Mouse (Mus musculus) small intestine, adult 2 months (tissue): ENCODE measurements at regions not wholly inside any gene's neighbourhood (a gene's known extent, or its start where the extent isn't known, plus 50 kb on each side); places are given as distances from the start of the nearest gene placed in this dataset.

Source experiments
- CTCF ChIP-seq: fragments of 200-500 bp; IDR thresholded peaks from 2 replicates; pipeline ENCODE4 v1.5.1; 2012; ENCODE audit warnings: low read depth, mild to moderate bottlenecking, control low read depth, inconsistent platforms, low read length, moderate library complexity, mixed read lengths; ENCODE audit not compliant: insufficient replicate concordance, insufficient read length; ENCODE audit errors: extremely low read depth
- POLR2A ChIP-seq: fragments of 200-500 bp; IDR thresholded peaks from 2 replicates; pipeline ENCODE4 v1.6.1; 2012; ENCODE audit warnings: low read depth, mild to moderate bottlenecking, control low read depth, inconsistent platforms, low read length, moderate library complexity

DNA sequence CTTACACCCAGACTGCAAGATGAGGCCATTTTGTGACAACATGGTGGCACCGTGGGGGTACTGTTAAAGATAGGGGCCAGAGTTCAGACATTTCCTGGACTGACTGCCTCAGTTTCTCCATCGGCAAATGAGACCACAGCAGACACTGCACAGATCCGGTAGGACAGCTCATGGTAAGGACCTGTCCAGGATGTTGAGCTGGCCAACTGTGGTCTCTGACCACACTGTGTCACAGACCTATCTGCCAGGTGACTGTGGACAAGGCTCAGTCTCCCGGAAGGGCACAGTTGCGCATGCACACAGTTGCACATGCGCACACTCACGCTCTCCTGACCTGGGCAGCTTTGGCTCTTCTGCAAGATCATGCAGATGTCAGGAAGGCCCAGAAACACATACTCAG is 92.6 kb downstream of the 1700001O22Rik start:
- no peak for TF ChIP-seq POLR2A
- TF ChIP-seq CTCF, result no peak
